Mouse (Mus musculus) cortical plate, adult 2 months (tissue): ENCODE measurements around the gene Slc16a10. TPM values are rescaled to one million over a fixed set of nuclear protein-coding genes. Genes with fewer than 3 reads are reported as not detected.

ENCODE experiments used
- H3K27ac ChIP-seq: fragments of 200-500 bp; 2 replicates; pipeline ENCODE4 v1.5.1; 2012; ENCODE audit warnings: low read length, control low read depth, inconsistent platforms; ENCODE audit not compliant: insufficient read depth
- H3K4me1 ChIP-seq: fragments of 200-500 bp; 2 replicates; pipeline ENCODE4 v1.6.1; 2011; ENCODE audit warnings: low read length; ENCODE audit not compliant: control insufficient read depth, insufficient read depth
- H3K4me3 ChIP-seq: fragments of 200-500 bp; 2 replicates; pipeline ENCODE4 v1.5.1; 2011; ENCODE audit warnings: mild to moderate bottlenecking, low read length, control low read depth; ENCODE audit not compliant: insufficient read depth
- CTCF ChIP-seq: fragments of 200-500 bp; IDR thresholded peaks from 2 replicates; pipeline ENCODE4 v1.5.1; 2011; ENCODE audit warnings: mild to moderate bottlenecking, control low read depth, low read length; ENCODE audit not compliant: insufficient read depth; ENCODE audit errors: extremely low read depth
- POLR2A ChIP-seq: fragments of 200-500 bp; IDR thresholded peaks from 2 replicates; pipeline ENCODE4 v1.6.1; 2011; ENCODE audit warnings: mild to moderate bottlenecking, low read length, control low read depth; ENCODE audit not compliant: insufficient read depth; ENCODE audit errors: extremely low read depth
- polyA plus RNA-seq: library from polyadenylated mRNA; depleted of rRNA; stranded (reverse); fragments of >200 nt; gene quantifications from 2 replicates; pipeline ENCODE4 v1.2.3, GENCODE M21; 2012; rRNA removed

The Slc16a10 gene
- polyA plus RNA-seq, result 3.0 and 3.1 TPM in 2 replicates

DNA sequence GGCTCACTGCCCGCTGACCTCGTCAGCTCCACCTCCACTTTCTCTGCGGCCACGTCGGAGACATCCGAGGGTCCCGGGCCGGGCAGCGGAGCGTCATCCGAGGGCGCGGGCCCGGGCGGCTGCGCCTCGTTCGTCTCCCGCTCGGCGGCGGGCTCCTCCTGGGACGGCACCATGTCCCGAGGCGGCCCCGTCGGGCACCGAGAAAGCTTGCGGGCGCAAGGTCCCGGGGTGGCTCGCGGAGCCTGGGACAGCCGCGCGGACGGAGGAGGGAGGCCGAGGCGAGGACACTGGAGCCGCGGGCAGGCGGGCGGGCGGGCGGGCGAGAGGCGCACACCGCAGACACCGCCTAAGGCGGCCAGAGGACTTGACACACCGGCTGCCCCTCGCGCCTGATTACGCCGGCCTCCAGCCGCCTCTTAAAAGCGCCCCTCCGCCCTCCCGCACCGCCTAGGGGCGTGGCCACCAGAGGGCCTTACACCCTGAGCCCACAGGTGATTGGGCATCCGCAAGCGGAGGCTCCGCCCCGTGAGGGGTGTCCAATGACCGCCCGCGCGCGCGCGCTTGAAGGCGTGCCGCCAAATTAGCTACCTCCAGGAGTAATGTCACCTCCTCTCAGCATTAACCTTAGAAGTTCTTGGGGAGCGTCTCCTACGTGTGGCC lies at the start of gene Slc16a10:
TSS of gene Slc16a10 (minus strand) at position 395 of the 660 bp plus-strand sequence.
- H3K27ac ChIP-seq, result no peak within 1 kb of the TSS
- no peaks in the 10 kb centered on the region for H3K4me1 ChIP-seq

GRCm38 (mm10) chr10:40191338-40191979 lies 49.4 kb upstream of the Slc16a10 start:
- TF ChIP-seq POLR2A (no peak), CTCF (no peak)
- no peak overlapping the region for H3K27ac ChIP-seq

More for the DNA sequence above, at the start of gene Slc16a10:
- peak within 1 kb of the TSS; percentile 68 for H3K4me3 ChIP-seq
- TF ChIP-seq POLR2A, result 0 out of 2 replicates have a peak, but pooled peaks have one; percentile 29
- no peak for TF ChIP-seq CTCF

GRCm38 (mm10) chr10:40190871-40191270 lies 48.8 kb upstream of the Slc16a10 start:
- H3K4me1 ChIP-seq, result no peaks in the 10 kb centered on the region
- H3K4me3 ChIP-seq, result no peak overlapping the region
- H3K27ac ChIP-seq, result no peak overlapping the region
- no peak for TF ChIP-seq CTCF
- no peak for TF ChIP-seq POLR2A

More at GRCm38 (mm10) chr10:40191338-40191979, 49.4 kb upstream of the Slc16a10 start:
- H3K4me1 ChIP-seq, result no peaks in the 10 kb centered on the region
- no peak overlapping the region for H3K4me3 ChIP-seq

DNA sequence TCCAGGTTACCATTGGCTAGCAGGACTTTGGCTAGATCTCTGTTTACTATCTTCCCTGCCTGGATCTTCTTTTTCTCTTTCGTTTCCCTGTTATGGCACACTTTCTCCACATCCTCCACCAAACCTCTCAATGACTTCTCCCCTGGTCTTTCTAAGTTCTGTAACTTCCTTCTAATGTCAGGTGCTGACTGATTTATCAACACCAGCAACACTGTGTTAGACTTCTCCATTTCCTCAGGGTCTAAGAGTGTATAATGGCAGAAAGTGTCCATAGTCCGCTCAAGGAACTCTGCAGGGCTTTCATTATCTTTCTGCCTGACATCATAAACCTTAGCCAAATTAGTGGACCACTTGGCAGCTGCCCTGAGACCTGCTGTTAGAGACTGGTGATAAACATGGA lies 47.6 kb upstream of the Slc16a10 start:
- no peak overlapping the region for H3K4me3 ChIP-seq
- no peaks in the 10 kb centered on the region for H3K4me1 ChIP-seq
- TF ChIP-seq CTCF, result no peak
- TF ChIP-seq POLR2A, result no peak
- no peak overlapping the region for H3K27ac ChIP-seq

DNA sequence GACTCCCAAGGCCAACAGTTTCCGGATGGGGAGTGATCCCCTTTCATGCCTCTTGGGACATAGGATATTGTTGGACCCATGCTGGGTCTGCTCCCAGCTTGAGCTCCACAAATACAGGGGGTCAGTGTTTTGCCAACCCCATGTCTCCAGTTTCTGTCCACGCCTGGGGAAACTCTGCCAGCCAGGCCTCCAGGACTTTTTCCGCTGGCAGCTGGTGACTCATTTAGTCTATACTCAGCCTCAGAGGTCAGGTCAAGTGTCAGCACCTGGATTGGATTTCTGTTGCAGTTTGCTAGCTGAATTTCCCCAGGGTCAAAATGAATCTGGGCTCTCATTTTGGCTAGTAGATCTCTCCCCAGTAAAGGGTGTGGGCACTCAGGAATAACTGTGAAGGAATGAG lies 46.8 kb upstream of the Slc16a10 start:
- H3K4me3 ChIP-seq, result no peak overlapping the region
- TF ChIP-seq CTCF (no peak), POLR2A (no peak)
- H3K27ac ChIP-seq, result no peak overlapping the region
- no peaks in the 10 kb centered on the region for H3K4me1 ChIP-seq

DNA sequence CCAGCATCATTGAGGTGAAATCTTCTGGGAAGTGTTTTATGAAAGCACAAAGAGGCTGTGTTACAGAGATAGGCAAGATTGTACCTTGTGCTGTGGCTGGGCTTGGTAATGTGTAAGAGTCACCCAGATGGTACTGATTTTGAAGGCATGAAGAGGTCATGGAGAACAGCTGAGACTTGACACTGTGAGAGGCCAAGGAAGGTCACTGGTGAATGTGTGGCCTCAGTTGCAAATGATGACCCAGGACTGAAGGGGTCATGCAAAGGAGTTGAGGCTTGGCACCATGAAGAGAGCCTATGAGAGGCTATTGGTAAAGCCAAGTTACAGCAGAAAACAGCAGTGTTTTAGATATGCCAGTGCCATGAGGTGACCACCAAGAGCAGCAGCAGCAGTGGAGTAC lies 43.9 kb upstream of the Slc16a10 start:
- Histone ChIP-seq H3K27ac (no peak overlapping the region), H3K4me3 (no peak overlapping the region), H3K4me1 (no peaks in the 10 kb centered on the region)
- TF ChIP-seq CTCF, result no peak

DNA sequence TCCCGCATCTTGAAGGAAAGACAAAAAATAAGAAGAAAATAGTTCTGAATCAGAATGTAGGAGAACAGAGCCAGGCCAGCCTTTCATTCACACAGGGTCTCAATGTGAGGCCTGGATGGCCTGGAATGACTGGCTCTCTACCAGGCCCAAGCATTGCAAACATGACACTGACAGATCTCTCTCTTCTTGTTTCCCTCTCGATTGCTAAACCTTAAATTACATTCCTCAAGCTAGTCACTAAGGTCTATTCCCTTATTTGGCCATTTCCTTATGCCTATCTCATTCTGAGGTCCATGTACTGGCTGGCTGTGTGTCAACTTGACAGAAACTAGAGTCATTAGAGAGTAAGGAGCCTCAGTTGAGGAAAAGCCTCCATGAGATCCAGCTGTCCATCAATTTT lies 38.0 kb upstream of the Slc16a10 start:
- H3K27ac ChIP-seq, result no peak overlapping the region
- TF ChIP-seq CTCF (no peak), POLR2A (no peak)
- no peak overlapping the region for H3K4me3 ChIP-seq
- H3K4me1 ChIP-seq, result no peaks in the 10 kb centered on the region

- Histone ChIP-seq H3K27ac (no peak overlapping the region), H3K4me3 (no peak overlapping the region), H3K4me1 (no peaks in the 10 kb centered on the region)
- TF ChIP-seq CTCF (no peak), POLR2A (no peak)
These were observed 37.1 kb upstream of the Slc16a10 start for GRCm38 (mm10) chr10:40179142-40179541.

- no peak overlapping the region for H3K27ac ChIP-seq
- no peak for TF ChIP-seq POLR2A
- no peak for TF ChIP-seq CTCF
- H3K4me1 ChIP-seq, result no peaks in the 10 kb centered on the region
- H3K4me3 ChIP-seq, result no peak overlapping the region
These were observed 35.4 kb upstream of the Slc16a10 start for GRCm38 (mm10) chr10:40177323-40177962.

DNA sequence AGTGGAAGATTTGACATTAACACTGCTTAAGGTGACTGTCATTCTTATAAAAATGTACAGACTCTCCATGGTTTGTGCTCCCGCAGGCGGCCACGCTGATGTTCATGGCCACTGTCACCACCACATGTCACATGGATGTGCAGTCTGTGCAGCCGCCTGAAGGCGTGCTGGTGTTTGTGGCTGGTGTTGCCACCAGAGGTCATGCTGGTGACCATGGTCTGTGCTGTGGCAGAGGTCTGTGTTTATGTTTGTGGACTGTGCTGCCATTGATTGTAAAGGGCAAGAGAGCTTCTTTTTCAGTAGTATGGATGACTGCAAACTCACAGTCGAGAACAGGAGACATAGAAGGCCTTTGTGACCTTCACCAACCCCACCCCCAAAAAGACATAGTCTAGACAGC lies 30.1 kb upstream of the Slc16a10 start:
- Histone ChIP-seq H3K27ac (no peak overlapping the region), H3K4me1 (no peaks in the 10 kb centered on the region), H3K4me3 (no peak overlapping the region)
- TF ChIP-seq CTCF (no peak), POLR2A (no peak)
